Mouse (Mus musculus) CH12.LX (cell line): ENCODE measurements at regions not wholly inside any gene's neighbourhood (a gene's known extent, or its start where the extent isn't known, plus 50 kb on each side); places are given as distances from the start of the nearest gene placed in this dataset.

Experiments used
- CTCF ChIP-seq, 2 experiments: IDR thresholded peaks in 1 of 2; conservative IDR thresholded peaks in 1 of 2; 2 replicates each; pipeline ENCODE4 v1.5.1; 2011 to 2012; ENCODE audit warnings: low read depth in 2 of 2, low read length in 2 of 2, improper control_type of control experiment in 1 of 2, inconsistent platforms in 1 of 2, mild to moderate bottlenecking in 1 of 2, moderate library complexity in 1 of 2
- ETS1 ChIP-seq: conservative IDR thresholded peaks from 2 replicates; pipeline ENCODE4 v1.6.1; 2012; ENCODE audit warnings: low read depth, mild to moderate bottlenecking, inconsistent platforms, low read length, improper control_type of control experiment, moderate library complexity
- JUND ChIP-seq: conservative IDR thresholded peaks from 2 replicates; pipeline ENCODE4 v1.6.1; 2011; ENCODE audit warnings: low read depth, low read length, improper control_type of control experiment
- MAX ChIP-seq: IDR thresholded peaks from 2 replicates; pipeline ENCODE4 v1.6.1; 2011; ENCODE audit warnings: low read length, improper control_type of control experiment
- MEF2A ChIP-seq: IDR thresholded peaks from 2 replicates; pipeline ENCODE4 v1.6.1; 2014; ENCODE audit warnings: low read depth, mild to moderate bottlenecking, inconsistent platforms, low read length, improper control_type of control experiment, borderline replicate concordance
- POLR2A ChIP-seq: IDR thresholded peaks from 2 replicates; pipeline ENCODE4 v1.6.1; 2011; ENCODE audit warnings: low read depth, mild to moderate bottlenecking, improper control_type of control experiment, low read length
- POLR2AphosphoS2 ChIP-seq: IDR thresholded peaks from 2 replicates; pipeline ENCODE4 v1.6.1; 2011; ENCODE audit warnings: low read depth, low read length, improper control_type of control experiment
- RAD21 ChIP-seq: IDR thresholded peaks from 2 replicates; pipeline ENCODE4 v1.6.1; 2011; ENCODE audit warnings: low read depth, mild to moderate bottlenecking, low read length, improper control_type of control experiment, moderate library complexity
- SIN3A ChIP-seq: IDR thresholded peaks from 2 replicates; pipeline ENCODE4 v1.6.1; 2012; ENCODE audit warnings: low read length, improper control_type of control experiment, inconsistent platforms
- SMC3 ChIP-seq: IDR thresholded peaks from 2 replicates; pipeline ENCODE4 v1.6.1; 2011; ENCODE audit warnings: low read depth, low read length, improper control_type of control experiment
- TCF12 ChIP-seq: IDR thresholded peaks from 2 replicates; pipeline ENCODE4 v1.6.1; 2014; ENCODE audit warnings: low read depth, mild to moderate bottlenecking, inconsistent platforms, low read length, improper control_type of control experiment
- ZC3H11A ChIP-seq: IDR thresholded peaks from 2 replicates; pipeline ENCODE4 v1.6.1; 2012; ENCODE audit warnings: low read depth, mild to moderate bottlenecking, inconsistent platforms, low read length, improper control_type of control experiment
- ZKSCAN1 ChIP-seq: IDR thresholded peaks from 2 replicates; pipeline ENCODE4 v1.6.1; 2012; ENCODE audit warnings: low read depth, inconsistent platforms, low read length, improper control_type of control experiment, borderline replicate concordance
- ZNF384 ChIP-seq: IDR thresholded peaks from 2 replicates; pipeline ENCODE4 v1.6.1; 2012; ENCODE audit warnings: low read depth, low read length, improper control_type of control experiment, inconsistent platforms

DNA sequence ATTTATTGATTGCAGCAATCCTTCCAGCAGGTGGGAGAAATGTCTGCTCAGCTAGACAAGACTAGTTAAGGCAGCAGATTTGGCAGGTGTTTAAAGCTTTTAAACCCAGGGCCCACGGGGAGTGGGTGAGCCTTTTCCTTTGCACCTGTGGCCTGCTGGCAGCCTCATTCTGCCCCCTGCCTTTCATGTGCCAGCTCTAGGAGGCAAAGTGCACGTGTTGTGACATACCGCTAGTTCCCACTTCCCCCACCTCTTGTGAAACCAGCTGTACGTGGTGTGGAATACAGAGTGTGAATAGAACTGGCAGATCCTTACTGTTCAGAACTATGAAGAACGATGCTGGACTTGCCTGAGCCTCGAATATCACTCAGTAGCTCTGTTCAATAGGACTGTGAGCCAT is 292.6 kb upstream of the Mmadhc start:
- TF ChIP-seq POLR2AphosphoS2 (no peak), CTCF (conservative IDR thresholded peaks at IDR 0.05 in 1 of 2, IDR thresholded peaks at IDR 0.05 in 1 of 2; ENCODE audit: low read depth in 2 of 2, low read length in 2 of 2) (no peak), POLR2A (no peak), ETS1 (no peak), MAX (no peak), SMC3 (no peak), ZC3H11A (no peak), JUND (no peak), ZNF384 (no peak), ZKSCAN1 (no peak), RAD21 (no peak), TCF12 (no peak), MEF2A (no peak), SIN3A (no peak)
